Mouse (Mus musculus): Measurements from ENCODE around the gene Tmem251.

DNA sequence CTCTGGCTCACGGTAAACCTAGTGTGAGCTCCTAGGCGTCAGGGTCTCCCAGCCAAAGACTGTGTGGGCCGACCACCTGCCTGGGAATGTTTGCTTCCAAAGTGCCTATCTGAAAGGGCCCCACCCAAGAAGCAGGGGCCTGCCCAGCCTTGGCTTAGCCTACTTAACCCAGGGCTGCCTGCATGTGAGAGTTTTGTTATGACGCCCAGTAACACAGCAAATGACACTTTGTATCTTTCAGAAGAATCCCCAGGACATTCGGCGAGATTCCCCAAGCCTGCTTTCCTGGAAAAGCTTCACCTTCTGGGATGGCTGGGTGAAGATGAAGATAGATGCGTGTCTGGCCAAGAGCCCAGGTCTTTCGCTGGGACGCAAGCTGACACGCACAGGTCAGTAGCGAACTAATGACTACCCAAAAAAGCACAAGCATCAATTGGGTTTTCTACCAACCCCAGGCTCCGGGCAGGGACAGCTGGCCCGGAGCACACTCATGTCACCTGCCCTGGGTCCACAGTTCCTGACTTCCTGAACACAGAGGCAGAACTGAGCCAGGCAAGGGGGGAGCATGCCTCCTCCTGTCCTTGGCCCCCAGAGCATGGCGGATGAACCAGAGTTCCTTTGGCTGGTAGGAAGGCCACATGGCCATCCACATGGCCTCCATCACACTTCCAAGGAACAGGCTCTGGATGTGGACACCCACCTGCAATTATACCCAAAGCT lies 46.8 kb upstream of the Tmem251 start:
- TF ChIP-seq CTCF (IDR thresholded peaks at IDR 0.05; ENCODE audit: insufficient read depth, low read depth, low read length) (no peak), POLR2A (IDR thresholded peaks at IDR 0.05; ENCODE audit: insufficient read depth, low read depth, low read length) (no peak)
